Mouse (Mus musculus): ENCODE data around the gene Crnkl1. TPM values are rescaled to one million over a fixed set of nuclear protein-coding genes. Genes with fewer than 3 reads are reported as not detected.

The Crnkl1 gene
- polyA plus RNA-seq, 1 experiment from 2014 or later, result 20.7 TPM

DNA sequence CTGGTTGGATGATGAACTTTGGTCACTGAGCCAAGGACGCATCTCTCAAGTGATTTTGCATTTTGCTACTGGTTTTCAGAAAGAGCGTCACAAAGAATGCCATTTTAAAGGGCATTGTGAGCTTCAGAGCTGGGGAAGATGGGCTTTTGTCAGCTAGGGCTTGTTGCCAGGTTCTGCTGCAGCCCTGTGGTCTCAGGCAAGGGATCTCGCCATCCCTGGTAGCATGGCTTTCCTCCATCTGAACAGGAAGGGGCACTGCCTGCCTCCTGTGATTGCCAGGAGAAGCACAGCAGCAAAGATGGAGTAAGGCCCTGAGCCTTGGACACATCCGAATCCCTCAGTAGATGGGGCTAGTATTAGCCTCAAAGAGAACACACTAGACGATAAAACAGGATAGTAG is 27.0 kb upstream of the Crnkl1 start:
- Histone ChIP-seq H3K4me1 (ENCODE audit: control insufficient read depth, insufficient read depth, low read length) (no peaks in the 10 kb centered on the region), H3K4me2 (ENCODE audit: low read depth, low read length) (no peak overlapping the region), H3K36me3 (ENCODE audit: control insufficient read depth, insufficient read depth) (no peaks in the 10 kb centered on the region), H3K4me3 (ENCODE audit: low read length) (no peak overlapping the region), H3K27ac (ENCODE audit: low read length) (no peak overlapping the region), H3K27me3 (ENCODE audit: control insufficient read depth, insufficient read depth, low read length) (no peaks in the 10 kb centered on the region), H3K9ac (ENCODE audit: low read length) (no peak overlapping the region), H3K9me3 (replicated peaks; ENCODE audit: control insufficient read depth, low read length) (no peaks in the 10 kb centered on the region)
- ATAC-seq (replicated peaks; ENCODE audit: extremely low read depth, insufficient read depth, low FRiP score), result no peak
- WGBS, result 76% methylated on average over 5 of the region's 5 CpGs

DNA sequence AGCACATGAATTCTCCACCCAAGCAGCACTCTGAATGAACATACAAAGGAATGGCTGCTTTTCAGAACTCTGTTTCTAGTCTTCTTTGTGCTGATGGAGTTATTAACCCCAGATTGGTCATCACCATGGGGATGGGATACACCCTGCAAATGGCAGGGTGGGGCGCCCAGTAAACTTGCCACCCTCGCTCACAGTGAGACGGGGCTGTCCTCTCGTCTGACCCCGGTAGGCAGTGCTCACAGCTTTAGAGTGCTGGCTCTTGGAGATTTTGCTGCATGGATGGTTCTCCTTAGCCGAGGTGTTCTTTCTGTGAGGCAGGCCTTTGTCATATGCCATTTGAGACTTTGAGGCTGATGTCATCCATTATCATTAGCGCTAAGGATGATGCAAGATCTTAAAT is 23.7 kb upstream of the Crnkl1 start:
- Histone ChIP-seq H3K27me3 (ENCODE audit: control insufficient read depth, insufficient read depth, low read length) (no peaks in the 10 kb centered on the region), H3K9me3 (replicated peaks; ENCODE audit: control insufficient read depth, low read length) (no peaks in the 10 kb centered on the region), H3K4me3 (ENCODE audit: low read length) (no peak overlapping the region), H3K27ac (ENCODE audit: low read length) (no peak overlapping the region), H3K4me2 (ENCODE audit: low read depth, low read length) (no peak overlapping the region), H3K9ac (ENCODE audit: low read length) (no peak overlapping the region), H3K4me1 (ENCODE audit: control insufficient read depth, insufficient read depth, low read length) (no peaks in the 10 kb centered on the region), H3K36me3 (ENCODE audit: control insufficient read depth, insufficient read depth) (no peaks in the 10 kb centered on the region)
- ATAC-seq (replicated peaks; ENCODE audit: extremely low read depth, insufficient read depth, low FRiP score), result no peak
- 77% methylated on average over 7 of the region's 7 CpGs for WGBS

DNA sequence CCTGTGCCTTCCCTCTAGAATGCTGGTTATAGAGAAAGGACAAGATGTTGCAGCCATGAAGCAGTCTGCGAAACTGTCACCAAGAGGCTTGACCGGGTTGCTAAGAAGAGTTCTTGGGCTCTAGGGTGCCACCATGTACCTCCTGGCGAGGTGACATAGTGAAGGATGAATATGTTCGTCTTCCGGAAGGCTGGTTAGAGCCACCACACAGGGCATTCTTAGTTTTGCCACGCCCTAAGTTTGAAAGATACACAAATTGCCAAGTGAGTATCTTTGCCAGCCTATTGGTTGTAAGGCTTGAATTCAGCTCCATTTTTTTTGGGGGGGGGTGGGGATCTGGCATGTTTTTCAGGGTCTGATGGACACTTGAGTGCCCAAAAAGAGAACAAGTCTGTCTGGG is 23.3 kb upstream of the Crnkl1 start:
- Histone ChIP-seq H3K27ac (ENCODE audit: low read length) (no peak overlapping the region), H3K9ac (ENCODE audit: low read length) (no peak overlapping the region), H3K4me1 (ENCODE audit: control insufficient read depth, insufficient read depth, low read length) (no peaks in the 10 kb centered on the region), H3K9me3 (replicated peaks; ENCODE audit: control insufficient read depth, low read length) (no peaks in the 10 kb centered on the region), H3K4me2 (ENCODE audit: low read depth, low read length) (no peak overlapping the region), H3K36me3 (ENCODE audit: control insufficient read depth, insufficient read depth) (no peaks in the 10 kb centered on the region), H3K27me3 (ENCODE audit: control insufficient read depth, insufficient read depth, low read length) (no peaks in the 10 kb centered on the region), H3K4me3 (ENCODE audit: low read length) (no peak overlapping the region)
- WGBS, result 78% methylated on average over 6 of the region's 6 CpGs
- no peak for ATAC-seq (replicated peaks; ENCODE audit: extremely low read depth, insufficient read depth, low FRiP score)

DNA sequence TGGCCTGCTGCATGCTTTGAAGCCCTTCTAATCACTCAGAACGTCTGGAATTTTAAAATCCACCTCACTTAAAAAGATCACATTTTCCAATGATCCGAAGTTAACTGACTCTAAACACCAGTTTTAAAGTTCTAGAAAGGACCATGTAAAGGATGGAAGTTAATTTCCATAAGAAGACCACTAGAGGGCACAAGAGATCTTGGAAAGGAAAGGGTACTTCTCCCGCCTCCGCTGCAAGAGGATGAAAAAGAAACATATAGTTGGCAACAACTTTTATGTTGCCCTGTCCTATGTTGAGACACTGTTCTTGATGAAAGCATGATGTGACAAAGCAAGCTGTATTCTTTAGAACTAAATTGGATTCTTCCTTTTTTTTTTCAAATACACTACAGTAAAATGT is 22.6 kb upstream of the Crnkl1 start:
- no peaks in the 10 kb centered on the region for H3K4me1 ChIP-seq (ENCODE audit: control insufficient read depth, insufficient read depth, low read length)
- 15% methylated on average over 4 of the region's 4 CpGs for WGBS
- no peaks in the 10 kb centered on the region for H3K36me3 ChIP-seq (ENCODE audit: control insufficient read depth, insufficient read depth)
- no peak for ATAC-seq (replicated peaks; ENCODE audit: extremely low read depth, insufficient read depth, low FRiP score)
- no peaks in the 10 kb centered on the region for H3K27me3 ChIP-seq (ENCODE audit: control insufficient read depth, insufficient read depth, low read length)
- H3K9me3 ChIP-seq (replicated peaks; ENCODE audit: control insufficient read depth, low read length), result no peaks in the 10 kb centered on the region
- H3K9ac ChIP-seq (ENCODE audit: low read length), result no peak overlapping the region
- H3K4me2 ChIP-seq (ENCODE audit: low read depth, low read length), result no peak overlapping the region
- no peak overlapping the region for H3K27ac ChIP-seq (ENCODE audit: low read length)
- no peak overlapping the region for H3K4me3 ChIP-seq (ENCODE audit: low read length)

DNA sequence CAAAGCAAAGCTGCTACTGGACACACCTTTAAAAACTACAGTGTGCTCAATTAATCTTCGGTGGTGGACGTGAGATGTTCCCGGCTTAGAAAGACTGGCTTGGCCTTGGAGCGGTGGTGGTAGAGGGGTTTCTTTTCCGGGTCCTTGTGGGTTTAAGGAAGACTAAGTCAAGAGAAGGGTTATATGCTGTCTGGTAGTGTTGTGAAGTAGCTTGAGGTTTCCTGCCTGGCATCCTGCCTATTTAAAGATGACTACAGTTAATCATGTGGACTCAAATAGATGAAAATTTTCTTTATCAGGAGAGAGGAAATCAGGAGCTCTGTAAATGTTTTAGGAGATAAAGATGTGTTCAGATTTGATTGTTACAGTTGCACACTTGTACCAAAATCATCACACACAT is 21.5 kb upstream of the Crnkl1 start:
- no peaks in the 10 kb centered on the region for H3K36me3 ChIP-seq (ENCODE audit: control insufficient read depth, insufficient read depth)
- no peak overlapping the region for H3K27ac ChIP-seq (ENCODE audit: low read length)
- no peak for ATAC-seq (replicated peaks; ENCODE audit: extremely low read depth, insufficient read depth, low FRiP score)
- no peak overlapping the region for H3K9ac ChIP-seq (ENCODE audit: low read length)
- no peak overlapping the region for H3K4me2 ChIP-seq (ENCODE audit: low read depth, low read length)
- no peaks in the 10 kb centered on the region for H3K9me3 ChIP-seq (replicated peaks; ENCODE audit: control insufficient read depth, low read length)
- H3K4me1 ChIP-seq (ENCODE audit: control insufficient read depth, insufficient read depth, low read length), result no peaks in the 10 kb centered on the region
- no peaks in the 10 kb centered on the region for H3K27me3 ChIP-seq (ENCODE audit: control insufficient read depth, insufficient read depth, low read length)
- 77% methylated on average over 5 of the region's 5 CpGs for WGBS
- no peak overlapping the region for H3K4me3 ChIP-seq (ENCODE audit: low read length)

DNA sequence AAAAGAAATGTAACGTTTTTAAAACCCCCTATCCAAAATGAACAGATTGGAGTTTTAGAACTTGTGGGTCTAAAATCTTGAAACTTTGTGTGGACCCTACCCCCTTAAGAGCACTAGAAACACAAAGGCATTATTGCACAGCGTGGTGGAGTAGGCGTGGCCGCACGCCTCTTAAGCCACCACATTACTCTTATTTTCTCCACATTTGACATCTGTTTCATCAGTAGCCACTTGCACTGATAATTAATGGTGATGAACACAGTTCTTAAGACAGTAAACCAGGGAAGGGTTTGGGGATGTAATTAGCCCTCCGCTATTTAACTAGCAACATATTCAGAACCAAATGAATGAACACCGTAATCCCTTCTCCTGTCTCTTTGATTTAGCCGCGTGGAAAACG is 21.0 kb upstream of the Crnkl1 start:
- Histone ChIP-seq H3K27ac (ENCODE audit: low read length) (no peak overlapping the region), H3K4me1 (ENCODE audit: control insufficient read depth, insufficient read depth, low read length) (no peaks in the 10 kb centered on the region), H3K4me3 (ENCODE audit: low read length) (no peak overlapping the region), H3K27me3 (ENCODE audit: control insufficient read depth, insufficient read depth, low read length) (no peaks in the 10 kb centered on the region), H3K4me2 (ENCODE audit: low read depth, low read length) (no peak overlapping the region), H3K36me3 (ENCODE audit: control insufficient read depth, insufficient read depth) (no peaks in the 10 kb centered on the region), H3K9me3 (replicated peaks; ENCODE audit: control insufficient read depth, low read length) (no peaks in the 10 kb centered on the region), H3K9ac (ENCODE audit: low read length) (no peak overlapping the region)
- 77% methylated on average over 10 of the region's 10 CpGs for WGBS
- no peak for ATAC-seq (replicated peaks; ENCODE audit: extremely low read depth, insufficient read depth, low FRiP score)

DNA sequence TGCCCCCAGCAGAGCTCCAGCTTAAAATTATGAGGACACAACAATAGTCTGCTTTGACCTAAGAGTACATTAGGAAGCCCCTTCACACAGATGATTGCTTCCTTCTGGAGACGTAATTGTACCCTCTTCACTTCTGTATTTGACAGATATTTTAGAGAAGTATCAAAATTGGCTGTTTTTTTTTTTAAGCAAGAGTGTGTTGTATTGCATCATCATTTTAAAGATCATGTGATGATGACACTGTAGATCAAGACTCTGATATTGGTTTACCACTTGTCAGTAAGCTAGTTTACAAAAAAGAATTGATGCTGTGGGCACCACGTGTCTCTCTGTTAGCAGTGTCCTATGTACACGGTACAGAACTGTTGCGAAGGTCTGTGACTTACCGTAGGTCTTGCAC is 17.9 kb upstream of the Crnkl1 start:
- H3K27me3 ChIP-seq (ENCODE audit: control insufficient read depth, insufficient read depth, low read length), result no peaks in the 10 kb centered on the region
- no peak overlapping the region for H3K9ac ChIP-seq (ENCODE audit: low read length)
- H3K4me3 ChIP-seq (ENCODE audit: low read length), result no peak overlapping the region
- WGBS, result 83% methylated on average over 5 of the region's 5 CpGs
- H3K9me3 ChIP-seq (replicated peaks; ENCODE audit: control insufficient read depth, low read length), result no peaks in the 10 kb centered on the region
- no peaks in the 10 kb centered on the region for H3K36me3 ChIP-seq (ENCODE audit: control insufficient read depth, insufficient read depth)
- ATAC-seq (replicated peaks; ENCODE audit: extremely low read depth, insufficient read depth, low FRiP score), result no peak
- no peaks in the 10 kb centered on the region for H3K4me1 ChIP-seq (ENCODE audit: control insufficient read depth, insufficient read depth, low read length)
- no peak overlapping the region for H3K27ac ChIP-seq (ENCODE audit: low read length)
- H3K4me2 ChIP-seq (ENCODE audit: low read depth, low read length), result no peak overlapping the region

DNA sequence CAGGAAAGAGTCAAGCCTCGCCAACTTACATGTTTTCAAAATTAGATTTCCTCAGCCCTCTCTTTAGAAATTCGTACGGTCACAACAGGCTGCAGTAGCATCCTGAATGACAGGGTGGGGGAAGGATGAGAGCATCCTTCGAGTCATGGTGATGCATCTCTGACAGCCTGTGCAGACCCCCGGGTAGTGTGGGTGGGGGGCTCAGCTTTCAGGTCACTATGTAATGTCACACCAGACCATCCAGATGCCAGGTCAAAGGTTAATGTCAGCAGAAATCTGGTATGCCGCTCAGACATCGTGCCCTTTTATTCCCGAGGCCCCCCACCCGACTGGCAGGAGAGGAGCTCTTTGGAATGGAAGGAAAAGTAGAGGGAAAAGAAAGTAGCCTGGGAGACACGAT is 15.4 kb upstream of the Crnkl1 start:
- WGBS, result 51% methylated on average over 10 of the region's 10 CpGs
- Histone ChIP-seq H3K4me1 (ENCODE audit: control insufficient read depth, insufficient read depth, low read length) (no peaks in the 10 kb centered on the region), H3K4me2 (ENCODE audit: low read depth, low read length) (no peak overlapping the region), H3K9me3 (replicated peaks; ENCODE audit: control insufficient read depth, low read length) (no peaks in the 10 kb centered on the region), H3K27ac (ENCODE audit: low read length) (no peak overlapping the region), H3K9ac (ENCODE audit: low read length) (no peak overlapping the region), H3K27me3 (ENCODE audit: control insufficient read depth, insufficient read depth, low read length) (no peaks in the 10 kb centered on the region), H3K4me3 (ENCODE audit: low read length) (no peak overlapping the region), H3K36me3 (ENCODE audit: control insufficient read depth, insufficient read depth) (no peaks in the 10 kb centered on the region)
- ATAC-seq (replicated peaks; ENCODE audit: extremely low read depth, insufficient read depth, low FRiP score), result no peak

DNA sequence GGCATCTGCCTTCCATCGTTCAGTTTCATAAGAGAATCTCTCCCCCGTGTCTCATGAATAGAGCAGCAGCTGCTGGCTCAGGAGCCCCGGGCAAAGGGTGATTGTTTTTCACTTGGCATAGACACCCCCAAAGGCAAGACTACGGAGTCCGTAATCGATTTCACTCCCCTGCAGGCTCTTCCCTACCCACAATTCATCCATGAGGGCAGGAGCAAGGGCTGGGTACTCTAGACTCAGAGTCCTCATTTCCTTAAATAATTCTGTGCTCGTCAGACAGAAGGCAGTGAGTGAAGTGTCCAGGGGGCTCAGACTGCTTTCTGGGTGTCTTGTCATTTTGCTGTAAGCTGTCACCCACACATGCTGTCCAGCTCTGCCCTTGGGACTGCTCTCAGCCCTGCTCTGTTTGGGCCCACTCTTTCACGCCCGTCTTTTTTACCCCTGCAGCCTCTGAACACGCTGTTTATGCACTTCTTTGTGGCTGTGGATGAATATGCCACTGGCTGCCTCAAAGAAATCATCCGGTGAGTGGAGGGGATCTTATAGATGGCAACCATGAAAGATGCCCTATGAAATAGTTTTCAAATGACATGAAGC is 14.8 kb upstream of the Crnkl1 start:
- H3K9ac ChIP-seq (ENCODE audit: low read length), result no peak overlapping the region
- H3K36me3 ChIP-seq (ENCODE audit: control insufficient read depth, insufficient read depth), result no peaks in the 10 kb centered on the region
- H3K27ac ChIP-seq (ENCODE audit: low read length), result no peak overlapping the region
- no peaks in the 10 kb centered on the region for H3K9me3 ChIP-seq (replicated peaks; ENCODE audit: control insufficient read depth, low read length)
- no peaks in the 10 kb centered on the region for H3K27me3 ChIP-seq (ENCODE audit: control insufficient read depth, insufficient read depth, low read length)
- no peak for ATAC-seq (replicated peaks; ENCODE audit: extremely low read depth, insufficient read depth, low FRiP score)
- H3K4me1 ChIP-seq (ENCODE audit: control insufficient read depth, insufficient read depth, low read length), result no peaks in the 10 kb centered on the region
- H3K4me3 ChIP-seq (ENCODE audit: low read length), result no peak overlapping the region
- 57% methylated on average over 11 of the region's 11 CpGs for WGBS
- no peak overlapping the region for H3K4me2 ChIP-seq (ENCODE audit: low read depth, low read length)

Measured in heart, embryonic 16.5 days (tissue).